Mouse (Mus musculus): ENCODE measurements around the gene Snx25. TPM values are rescaled to one million over a fixed set of nuclear protein-coding genes. Genes with fewer than 3 reads are reported as not detected.

The Snx25 gene
- polyA plus RNA-seq, 1 experiment from 2014 or later: 10.6 TPM

GRCm38 (mm10) chr8:45995576-45995975 is 156.4 kb downstream of the Snx25 start:
- H3K27me3 ChIP-seq (replicated peaks; ENCODE audit: control insufficient read depth, insufficient read depth, low read length): no peaks in the 10 kb centered on the region
- no peak for DNase-seq (ENCODE audit: low spot score)
- no peaks in the 10 kb centered on the region for H3K9me3 ChIP-seq (ENCODE audit: control insufficient read depth, low read length)
- peaks cover 2% of the 10 kb centered on the region for H3K4me1 ChIP-seq (replicated peaks; ENCODE audit: control insufficient read depth, insufficient read depth, low read length)
- WGBS: 85% methylated on average over 3 of the region's 3 CpGs
- H3K4me2 ChIP-seq: no peak overlapping the region
- H3K36me3 ChIP-seq (ENCODE audit: control insufficient read depth, insufficient read depth, low read length): peaks cover 17% of the 10 kb centered on the region; the same call in 1 of the 2 replicates
- H3K27ac ChIP-seq (ENCODE audit: low read depth, low read length): no peak overlapping the region
- ATAC-seq (replicated peaks; ENCODE audit: low FRiP score): no peak
- H3K4me3 ChIP-seq (ENCODE audit: low read depth, low read length): no peak overlapping the region
- H3K9ac ChIP-seq (ENCODE audit: low read depth, low read length): no peak overlapping the region

- WGBS: 95% methylated on average over 2 of the region's 2 CpGs
- Histone ChIP-seq H3K4me2 (no peak overlapping the region), H3K9ac (ENCODE audit: low read depth, low read length) (no peak overlapping the region), H3K9me3 (ENCODE audit: control insufficient read depth, low read length) (no peaks in the 10 kb centered on the region), H3K27ac (ENCODE audit: low read depth, low read length) (no peak overlapping the region), H3K4me1 (replicated peaks; ENCODE audit: control insufficient read depth, insufficient read depth, low read length) (peaks cover 2% of the 10 kb centered on the region; the same call in 1 of the 2 replicates), H3K4me3 (ENCODE audit: low read depth, low read length) (no peak overlapping the region), H3K27me3 (replicated peaks; ENCODE audit: control insufficient read depth, insufficient read depth, low read length) (no peaks in the 10 kb centered on the region), H3K36me3 (ENCODE audit: control insufficient read depth, insufficient read depth, low read length) (peaks cover 19% of the 10 kb centered on the region; the same call in 1 of the 2 replicates)
- DNase-seq (ENCODE audit: low spot score) (no peak), ATAC-seq (replicated peaks; ENCODE audit: low FRiP score) (no peak)
Observed at GRCm38 (mm10) chr8:45994111-45994510, 157.8 kb downstream of the Snx25 start.

DNA sequence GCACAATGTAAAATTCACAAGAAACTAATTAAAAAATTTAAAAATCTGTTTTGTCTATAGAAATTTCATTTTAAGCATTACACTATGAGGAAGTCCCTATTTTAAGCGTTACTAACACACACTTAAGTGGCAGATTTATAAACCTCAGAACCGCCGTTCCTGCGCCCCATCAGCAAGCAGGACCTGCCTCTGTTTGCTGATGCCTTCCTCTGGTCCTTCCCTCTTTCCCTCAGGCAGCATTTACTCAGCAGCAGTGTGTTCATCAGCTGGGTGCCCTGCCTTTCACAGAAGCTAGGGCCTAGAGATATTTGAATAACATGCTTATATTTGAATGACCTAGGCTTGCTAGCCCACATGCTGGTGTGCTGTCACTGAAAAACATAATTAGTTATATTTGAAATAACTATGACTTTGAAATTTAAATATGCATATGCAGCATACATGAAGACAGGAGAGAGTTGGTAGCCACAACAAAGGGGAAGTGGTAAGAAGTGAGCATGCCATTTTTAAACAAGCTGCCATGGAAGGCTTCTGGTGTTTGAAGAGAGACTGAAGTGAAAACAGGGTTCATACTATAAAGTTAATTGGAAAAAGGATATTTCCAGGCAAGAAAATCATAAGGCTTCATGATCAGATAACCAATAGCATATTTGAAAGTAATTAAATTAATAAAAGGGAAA is 161.2 kb downstream of the Snx25 start:
- Histone ChIP-seq H3K27ac (ENCODE audit: low read depth, low read length) (no peak overlapping the region), H3K9me3 (ENCODE audit: control insufficient read depth, low read length) (no peaks in the 10 kb centered on the region), H3K27me3 (replicated peaks; ENCODE audit: control insufficient read depth, insufficient read depth, low read length) (no peaks in the 10 kb centered on the region), H3K36me3 (ENCODE audit: control insufficient read depth, insufficient read depth, low read length) (peaks cover 16% of the 10 kb centered on the region), H3K4me2 (no peak overlapping the region), H3K9ac (ENCODE audit: low read depth, low read length) (no peak overlapping the region), H3K4me1 (replicated peaks; ENCODE audit: control insufficient read depth, insufficient read depth, low read length) (no peaks in the 10 kb centered on the region), H3K4me3 (ENCODE audit: low read depth, low read length) (no peak overlapping the region)
- ATAC-seq (replicated peaks; ENCODE audit: low FRiP score): no peak
- DNase-seq (ENCODE audit: low spot score): no peak
- 89% methylated on average over 4 of the region's 4 CpGs for WGBS

GRCm38 (mm10) chr8:45988189-45988588 is 163.8 kb downstream of the Snx25 start:
- no peak overlapping the region for H3K4me2 ChIP-seq
- H3K9me3 ChIP-seq (ENCODE audit: control insufficient read depth, low read length): no peaks in the 10 kb centered on the region
- no peak for DNase-seq (ENCODE audit: low spot score)
- H3K4me3 ChIP-seq (ENCODE audit: low read depth, low read length): no peak overlapping the region
- peak; percentile 80 for ATAC-seq (replicated peaks; ENCODE audit: low FRiP score)
- no peak overlapping the region for H3K27ac ChIP-seq (ENCODE audit: low read depth, low read length)
- 51% methylated on average over 2 of the region's 2 CpGs for WGBS
- no peaks in the 10 kb centered on the region for H3K4me1 ChIP-seq (replicated peaks; ENCODE audit: control insufficient read depth, insufficient read depth, low read length)
- no peaks in the 10 kb centered on the region for H3K27me3 ChIP-seq (replicated peaks; ENCODE audit: control insufficient read depth, insufficient read depth, low read length)
- H3K9ac ChIP-seq (ENCODE audit: low read depth, low read length): no peak overlapping the region
- H3K36me3 ChIP-seq (ENCODE audit: control insufficient read depth, insufficient read depth, low read length): peaks cover 9% of the 10 kb centered on the region

- Histone ChIP-seq H3K4me3 (ENCODE audit: low read depth, low read length) (no peak overlapping the region), H3K27ac (ENCODE audit: low read depth, low read length) (no peak overlapping the region), H3K4me1 (replicated peaks; ENCODE audit: control insufficient read depth, insufficient read depth, low read length) (no peaks in the 10 kb centered on the region), H3K9ac (ENCODE audit: low read depth, low read length) (no peak overlapping the region), H3K27me3 (replicated peaks; ENCODE audit: control insufficient read depth, insufficient read depth, low read length) (no peaks in the 10 kb centered on the region), H3K9me3 (ENCODE audit: control insufficient read depth, low read length) (no peaks in the 10 kb centered on the region), H3K36me3 (ENCODE audit: control insufficient read depth, insufficient read depth, low read length) (peaks cover 12% of the 10 kb centered on the region), H3K4me2 (no peak overlapping the region)
- ATAC-seq (replicated peaks; ENCODE audit: low FRiP score) (no peak), DNase-seq (ENCODE audit: low spot score) (no peak)
- WGBS: 80% methylated on average over 3 of the region's 3 CpGs
Observed at GRCm38 (mm10) chr8:45986665-45987064, 165.3 kb downstream of the Snx25 start.

Other genes with a start within 250 kb of the Snx25 start
- gene Ccdc110, start 217.5 kb downstream of the Snx25 start, polyA plus RNA-seq (2014; fragmentation: Nextera tagmentation; extraction: Ambion mirVana): not detected in 2 replicates
- gene 1700029J07Rik, start 176.9 kb downstream of the Snx25 start, polyA plus RNA-seq (2014; fragmentation: Nextera tagmentation; extraction: Ambion mirVana): 2.0 and 2.2 TPM in 2 replicates
- gene Ufsp2, start 176.6 kb downstream of the Snx25 start, polyA plus RNA-seq (2014; fragmentation: Nextera tagmentation; extraction: Ambion mirVana): 67.1 and 71.1 TPM in 2 replicates
- 0.29 and 0.40 TPM in 2 replicates for gene Lrp2bp, start 152.9 kb downstream of the Snx25 start, polyA plus RNA-seq (2014; fragmentation: Nextera tagmentation; extraction: Ambion mirVana)
- 17.6 and 19.9 TPM in 2 replicates for gene Ankrd37, start 146.5 kb downstream of the Snx25 start, polyA plus RNA-seq (2014; fragmentation: Nextera tagmentation; extraction: Ambion mirVana)
- 16.2 and 18.0 TPM in 2 replicates for gene Cfap97, start 388 bp downstream of the Snx25 start, polyA plus RNA-seq (2014; fragmentation: Nextera tagmentation; extraction: Ambion mirVana)
- gene Slc25a4, start 59.1 kb upstream of the Snx25 start, polyA plus RNA-seq (2014; fragmentation: Nextera tagmentation; extraction: Ambion mirVana): 279 and 291 TPM in 2 replicates
- gene Helt, start 142.5 kb upstream of the Snx25 start, polyA plus RNA-seq (2014; fragmentation: Nextera tagmentation; extraction: Ambion mirVana): not detected in 2 replicates